Mouse (Mus musculus) CH12.LX (cell line): ENCODE data around the gene Eif4g3. TPM values are rescaled to one million over a fixed set of nuclear protein-coding genes. Genes with fewer than 3 reads are reported as not detected.

ENCODE experiments used
- DNase-seq: peaks from one replicate; pipeline ENCODE4 v3.0.0-alpha.2; 2013; ENCODE audit errors: extremely low read depth
- H3K27ac ChIP-seq: 2 replicates; pipeline ENCODE4 v1.5.1; 2012; ENCODE audit warnings: low read depth, mild to moderate bottlenecking, control low read depth, moderate library complexity; ENCODE audit not compliant: insufficient read depth
- H3K27me3 ChIP-seq: replicated peaks from 2 replicates; pipeline ENCODE3; 2012; ENCODE audit warnings: inconsistent platforms
- H3K36me3 ChIP-seq, 2 experiments: replicated peaks in 1 of 2; 2 replicates each; pipeline versions ENCODE3 to v1.6.1; 2012; ENCODE audit warnings: inconsistent platforms in 1 of 2, low read length in 1 of 2, mild to moderate bottlenecking in 1 of 2, mixed read lengths in 1 of 2, moderate library complexity in 1 of 2; ENCODE audit not compliant: control insufficient read depth in 1 of 2, insufficient read depth in 1 of 2
- H3K4me1 ChIP-seq, 2 experiments: 2 replicates each; pipeline ENCODE4 v1.6.1; 2012; ENCODE audit warnings: inconsistent platforms in 1 of 2, moderate library complexity in 1 of 2; ENCODE audit not compliant: insufficient read depth in 2 of 2, control insufficient read depth in 1 of 2
- H3K4me2 ChIP-seq: 2 replicates; pipeline ENCODE4 v1.6.1; 2012; ENCODE audit warnings: low read depth, mild to moderate bottlenecking, control low read depth; ENCODE audit not compliant: poor library complexity, insufficient read depth, severe bottlenecking
- H3K4me3 ChIP-seq, 3 experiments: fragments of 150-350 bp in 1 of 3; sonication (generic) in 1 of 3; replicated peaks in 1 of 3; 2 replicates each; pipeline versions ENCODE3 to v1.5.1; 2011 to 2012; ENCODE audit warnings: low read depth in 2 of 3, low read length in 2 of 3, mild to moderate bottlenecking in 2 of 3, moderate library complexity in 2 of 3, control low read depth in 1 of 3, improper control_type of control experiment in 1 of 3, inconsistent platforms in 1 of 3, mixed read lengths in 1 of 3; ENCODE audit not compliant: poor library complexity in 1 of 3
- H3K79me2 ChIP-seq: replicated peaks from 2 replicates; pipeline ENCODE4 v1.6.1; 2012; ENCODE audit warnings: mild to moderate bottlenecking, moderate library complexity; ENCODE audit not compliant: control insufficient read depth, poor library complexity, insufficient read depth, severe bottlenecking; ENCODE audit errors: extremely low read depth
- H3K9ac ChIP-seq: 2 replicates; pipeline ENCODE4 v1.6.1; 2012; ENCODE audit warnings: low read depth, mild to moderate bottlenecking, control low read depth, moderate library complexity; ENCODE audit not compliant: insufficient read depth
- H3K9me3 ChIP-seq: replicated peaks from 2 replicates; pipeline ENCODE3; 2012; ENCODE audit warnings: low read length, inconsistent platforms, mixed read lengths
- CHD1 ChIP-seq: IDR thresholded peaks from 2 replicates; pipeline ENCODE4 v1.6.1; 2012; ENCODE audit warnings: low read depth, low read length, improper control_type of control experiment, inconsistent platforms
- ETS1 ChIP-seq: conservative IDR thresholded peaks from 2 replicates; pipeline ENCODE4 v1.6.1; 2012; ENCODE audit warnings: low read depth, mild to moderate bottlenecking, inconsistent platforms, low read length, improper control_type of control experiment, moderate library complexity
- HCFC1 ChIP-seq: IDR thresholded peaks from 2 replicates; pipeline ENCODE4 v1.6.1; 2012; ENCODE audit warnings: low read depth, mild to moderate bottlenecking, inconsistent platforms, low read length, improper control_type of control experiment
- MAFK ChIP-seq: IDR thresholded peaks from 2 replicates; pipeline ENCODE4 v1.6.1; 2011; ENCODE audit warnings: low read length, improper control_type of control experiment; ENCODE audit not compliant: insufficient replicate concordance
- MAX ChIP-seq: IDR thresholded peaks from 2 replicates; pipeline ENCODE4 v1.6.1; 2011; ENCODE audit warnings: low read length, improper control_type of control experiment
- MXI1 ChIP-seq: IDR thresholded peaks from 2 replicates; pipeline ENCODE4 v1.6.1; 2011; ENCODE audit warnings: mild to moderate bottlenecking, low read depth, low read length, improper control_type of control experiment
- PAX5 ChIP-seq: IDR thresholded peaks from 2 replicates; pipeline ENCODE4 v1.6.1; 2012; ENCODE audit warnings: low read length, inconsistent platforms, mixed read lengths
- POLR2A ChIP-seq: IDR thresholded peaks from 2 replicates; pipeline ENCODE4 v1.6.1; 2011; ENCODE audit warnings: low read depth, mild to moderate bottlenecking, improper control_type of control experiment, low read length
- RAD21 ChIP-seq: IDR thresholded peaks from 2 replicates; pipeline ENCODE4 v1.6.1; 2011; ENCODE audit warnings: low read depth, mild to moderate bottlenecking, low read length, improper control_type of control experiment, moderate library complexity
- SIN3A ChIP-seq: IDR thresholded peaks from 2 replicates; pipeline ENCODE4 v1.6.1; 2012; ENCODE audit warnings: low read length, improper control_type of control experiment, inconsistent platforms
- USF1 ChIP-seq: IDR thresholded peaks from 2 replicates; pipeline ENCODE4 v1.6.1; 2014; ENCODE audit warnings: low read depth, mild to moderate bottlenecking, inconsistent platforms, low read length, improper control_type of control experiment
- ZC3H11A ChIP-seq: IDR thresholded peaks from 2 replicates; pipeline ENCODE4 v1.6.1; 2012; ENCODE audit warnings: low read depth, mild to moderate bottlenecking, inconsistent platforms, low read length, improper control_type of control experiment
- ZNF384 ChIP-seq: IDR thresholded peaks from 2 replicates; pipeline ENCODE4 v1.6.1; 2012; ENCODE audit warnings: low read depth, low read length, improper control_type of control experiment, inconsistent platforms
- dilution Hi-C: fragments of 300-500 bp; cut with MboI; formaldehyde crosslinking; loops from 2 replicates; pipeline ENCODE4 v1.14.3; 2020; ENCODE audit warnings: low sequenced_read_pairs; ENCODE audit not compliant: extremely low pct_unique_long_range_greater_than_20kb, extremely low pct_ligation_motif_present
- in situ Hi-C: fragments of 300-500 bp; cut with MboI; formaldehyde crosslinking; loops from 3 replicates; pipeline ENCODE4 v1.14.3; 2019; ENCODE audit warnings: low sequenced_read_pairs, low pct_ligation_motif_present, low pct_unique_long_range_greater_than_20kb, mixed read lengths
- polyA plus RNA-seq: library from polyadenylated mRNA; unstranded; fragments of >175 nt; gene quantifications from 2 replicates; pipeline ENCODE4 v1.2.1, GENCODE M21; 2012; ENCODE audit warnings: low read depth; ENCODE audit not compliant: insufficient read length
- total RNA-seq, 2 experiments: library from RNA; depleted of rRNA; stranded (reverse); fragments of 300-350 nt in 1 of 2; fragments of >200 nt in 1 of 2; gene quantifications; 2 replicates each; pipeline ENCODE4 v1.2.3; 2012 to 2014

The Eif4g3 gene
- total and polyA plus RNA-seq, 3 experiments = 10.8 to 47.2 (median 24.0) TPM

GRCm38 (mm10) chr4:138108541-138108940 is 115.7 kb downstream of the Eif4g3 start:
- DNase-seq = no peak
- TF ChIP-seq PAX5 = no peak
- TF ChIP-seq MXI1 = no peak
- no peak for TF ChIP-seq POLR2A
- TF ChIP-seq RAD21 = no peak
- Histone ChIP-seq H3K27ac (no peak overlapping the region), H3K27me3 (no peaks in the 10 kb centered on the region), H3K4me3 (no peak overlapping the region), H3K79me2 (no peaks in the 10 kb centered on the region; the same call in 1 of the 2 replicates), H3K4me2 (no peak overlapping the region), H3K4me1 (no peaks in the 10 kb centered on the region), H3K9ac (no peak overlapping the region), H3K36me3 (peaks cover 74 to 96% of the 10 kb centered on the region in 2 experiments), H3K9me3 (no peaks in the 10 kb centered on the region)
- dilution Hi-C loops = no loop called here
- in situ Hi-C loops = loop anchor here (10.0 kb wide), 1 partner anchor 144 kb away; no protein-coding TSS in a partner anchor

DNA sequence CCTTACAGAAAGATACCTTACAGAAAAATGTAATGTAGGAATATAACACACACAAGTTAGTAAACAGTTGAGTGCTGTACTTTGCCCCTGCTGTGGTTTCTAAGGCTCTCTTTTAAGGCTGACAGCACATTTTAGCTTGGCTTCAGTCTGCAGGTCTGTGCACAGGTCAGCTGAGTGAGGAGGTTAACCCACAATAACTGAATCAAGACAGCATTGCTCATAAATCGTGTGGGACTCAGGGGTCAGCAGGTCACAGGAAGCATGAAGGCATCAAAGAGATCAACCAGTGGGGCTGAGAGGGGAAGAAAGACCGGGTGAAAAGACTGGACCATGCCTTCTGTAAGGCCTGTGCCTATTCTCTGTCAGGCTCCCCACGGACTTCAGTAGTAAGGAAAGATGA is 116.5 kb downstream of the Eif4g3 start:
- Histone ChIP-seq H3K4me3 (no peak overlapping the region), H3K9me3 (no peaks in the 10 kb centered on the region), H3K4me1 (no peaks in the 10 kb centered on the region), H3K79me2 (no peaks in the 10 kb centered on the region; the same call in 1 of the 2 replicates), H3K9ac (no peak overlapping the region), H3K36me3 (peaks cover 73 to 96% of the 10 kb centered on the region in 2 experiments), H3K27ac (no peak overlapping the region), H3K4me2 (no peak overlapping the region), H3K27me3 (no peaks in the 10 kb centered on the region)
- dilution Hi-C loops = no loop called here
- in situ Hi-C loops = loop anchor here (10.0 kb wide), 1 partner anchor 145 kb away; no protein-coding TSS in a partner anchor
- no peak for DNase-seq
- TF ChIP-seq SIN3A (no peak), ETS1 (no peak), ZC3H11A (no peak), CHD1 (no peak), PAX5 (no peak), MAFK (no peak), HCFC1 (no peak), MAX (no peak)

DNA sequence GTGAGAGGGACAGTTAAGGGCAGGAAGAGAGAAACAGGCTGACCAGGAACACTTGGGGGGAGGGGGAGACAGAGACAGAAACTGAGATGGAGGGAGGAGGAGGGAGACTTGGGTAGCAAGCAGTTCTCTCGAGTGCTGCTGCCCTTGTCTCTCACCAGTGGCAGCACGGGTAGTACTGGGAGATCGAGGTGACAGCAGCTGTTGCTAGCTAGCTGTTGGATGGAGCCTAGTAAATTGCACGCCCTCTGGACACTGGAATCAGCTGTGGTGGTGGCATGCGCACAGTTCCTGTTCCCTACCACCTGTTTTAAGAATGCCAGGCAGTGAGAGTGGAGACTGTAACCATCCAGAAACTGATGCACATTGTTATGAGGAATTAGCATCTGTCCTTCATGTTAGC is 119.0 kb downstream of the Eif4g3 start:
- TF ChIP-seq ZNF384 = no peak
- TF ChIP-seq USF1 = no peak
- no peak for DNase-seq
- Histone ChIP-seq H3K27ac (no peak overlapping the region), H3K9me3 (no peaks in the 10 kb centered on the region), H3K4me2 (no peak overlapping the region), H3K4me1 (no peaks in the 10 kb centered on the region), H3K27me3 (no peaks in the 10 kb centered on the region), H3K9ac (no peak overlapping the region), H3K36me3 (peaks cover 66 to 94% of the 10 kb centered on the region in 2 experiments), H3K4me3 (no peak overlapping the region), H3K79me2 (no peaks in the 10 kb centered on the region; the same call in 1 of the 2 replicates)
- in situ Hi-C loops (no loop called here), dilution Hi-C loops (no loop called here)
